Mouse (Mus musculus): Measurements from ENCODE around the gene Nhp2.
A peak's percentile ranks its signal among the peaks of the same experiment; 100 is the strongest.

Gene Nhp2

GRCm38 (mm10) chr11:51619409-51620060 lies at the start of gene Nhp2:
TSS of gene Nhp2 (plus strand) at chr11:51619735.
- peak; percentile 99 for DNase-seq (ENCODE audit: low read depth, low spot score)

GRCm38 (mm10) chr11:51576454-51576853 lies 43.1 kb upstream of the Nhp2 start:
- DNase-seq (ENCODE audit: low read depth, low spot score), result no peak

GRCm38 (mm10) chr11:51577587-51577986 lies 41.9 kb upstream of the Nhp2 start:
- no peak for DNase-seq (ENCODE audit: low read depth, low spot score)

GRCm38 (mm10) chr11:51579024-51579423 lies 40.5 kb upstream of the Nhp2 start:
- DNase-seq (ENCODE audit: low read depth, low spot score), result no peak

- no peak for DNase-seq (ENCODE audit: low read depth, low spot score)
These were observed 36.8 kb upstream of the Nhp2 start for GRCm38 (mm10) chr11:51582713-51583112.

GRCm38 (mm10) chr11:51584057-51584430 lies 35.5 kb upstream of the Nhp2 start:
- no peak for DNase-seq (ENCODE audit: low read depth, low spot score)

GRCm38 (mm10) chr11:51584431-51585248 lies 34.9 kb upstream of the Nhp2 start, which contains the start of gene Phykpl:
TSS of gene Phykpl (plus strand) at chr11:51584757.
- peak; percentile 95 for DNase-seq (ENCODE audit: low read depth, low spot score)

GRCm38 (mm10) chr11:51585608-51586252 lies 33.8 kb upstream of the Nhp2 start:
- DNase-seq (ENCODE audit: low read depth, low spot score), result no peak

GRCm38 (mm10) chr11:51586411-51586810 lies 33.1 kb upstream of the Nhp2 start:
- no peak for DNase-seq (ENCODE audit: low read depth, low spot score)

GRCm38 (mm10) chr11:51587059-51587458 lies 32.5 kb upstream of the Nhp2 start:
- DNase-seq (ENCODE audit: low read depth, low spot score), result no peak

GRCm38 (mm10) chr11:51588833-51589232 lies 30.7 kb upstream of the Nhp2 start:
- no peak for DNase-seq (ENCODE audit: low read depth, low spot score)

GRCm38 (mm10) chr11:51590002-51590401 lies 29.5 kb upstream of the Nhp2 start:
- DNase-seq (ENCODE audit: low read depth, low spot score), result no peak

- DNase-seq (ENCODE audit: low read depth, low spot score), result no peak
These were observed 28.4 kb upstream of the Nhp2 start for GRCm38 (mm10) chr11:51591168-51591567.

- no peak for DNase-seq (ENCODE audit: low read depth, low spot score)
These were observed 27.6 kb upstream of the Nhp2 start for GRCm38 (mm10) chr11:51591915-51592314.

- DNase-seq (ENCODE audit: low read depth, low spot score), result no peak
These were observed 26.2 kb upstream of the Nhp2 start for GRCm38 (mm10) chr11:51593368-51593767.

- DNase-seq (ENCODE audit: low read depth, low spot score), result no peak
These were observed 25.7 kb upstream of the Nhp2 start for GRCm38 (mm10) chr11:51593849-51594248.

- no peak for DNase-seq (ENCODE audit: low read depth, low spot score)
These were observed 24.7 kb upstream of the Nhp2 start for GRCm38 (mm10) chr11:51594715-51595350.

- DNase-seq (ENCODE audit: low read depth, low spot score), result no peak
These were observed 24.0 kb upstream of the Nhp2 start for GRCm38 (mm10) chr11:51595459-51596083.

- DNase-seq (ENCODE audit: low read depth, low spot score), result no peak
These were observed 22.0 kb upstream of the Nhp2 start for GRCm38 (mm10) chr11:51597553-51597952.

GRCm38 (mm10) chr11:51602253-51602652 lies 17.3 kb upstream of the Nhp2 start:
- no peak for DNase-seq (ENCODE audit: low read depth, low spot score)

GRCm38 (mm10) chr11:51605602-51606446 lies 13.7 kb upstream of the Nhp2 start:
- no peak for DNase-seq (ENCODE audit: low read depth, low spot score)
